Mouse (Mus musculus): ENCODE results near the gene Plcb3. TPM values are rescaled to one million over a fixed set of nuclear protein-coding genes. Genes with fewer than 3 reads are reported as not detected.

Gene Plcb3
- 12.8 TPM for polyA plus RNA-seq (2017; shearing (Covaris generic))

DNA sequence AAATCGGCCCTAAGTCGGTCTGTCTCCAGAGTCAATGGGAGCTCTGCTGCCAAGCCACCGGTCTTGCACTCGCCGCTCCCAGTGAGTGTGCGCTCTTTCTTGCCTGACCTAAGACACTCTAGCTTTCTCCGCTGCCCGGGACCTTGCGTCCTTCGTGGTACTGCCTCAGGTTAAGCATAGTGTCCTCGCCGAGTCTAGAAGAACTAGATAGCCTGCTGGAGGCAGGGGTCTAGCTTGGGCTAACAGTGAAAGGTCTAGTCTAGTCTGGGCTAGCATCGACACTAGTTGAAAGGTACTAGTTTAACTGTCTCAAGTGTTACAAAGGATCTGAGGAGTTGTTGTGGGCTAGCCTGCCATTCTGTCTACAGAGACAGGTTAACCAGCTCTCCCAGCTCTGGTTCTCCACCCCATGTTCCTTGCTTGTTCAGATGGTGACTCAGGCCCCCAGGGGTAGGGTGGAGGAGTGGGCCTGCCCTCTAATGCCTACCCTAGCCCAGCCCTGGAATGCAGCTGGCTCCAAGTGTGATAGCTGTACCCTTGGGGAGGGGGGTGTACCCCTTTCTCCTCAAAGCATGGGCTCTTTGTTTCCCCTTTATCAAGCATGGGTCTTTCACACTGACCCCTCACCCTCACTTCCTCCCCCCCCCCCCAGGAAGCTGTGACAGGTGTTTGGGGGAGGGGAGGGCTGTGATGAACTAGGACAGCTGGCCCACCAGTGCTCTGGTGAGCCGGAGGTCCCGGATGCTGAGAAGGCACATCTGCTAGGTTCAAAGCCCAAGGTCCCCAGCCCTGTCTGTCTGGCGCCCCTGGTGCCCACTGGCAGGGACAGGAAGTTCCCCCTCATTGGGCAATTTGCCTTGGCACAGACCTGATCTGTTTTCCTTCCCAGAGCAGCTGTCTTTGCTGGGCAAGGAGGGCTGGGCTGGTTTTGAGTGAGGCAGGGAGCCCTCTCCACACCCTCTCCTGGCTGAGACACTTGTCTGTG, at the start of gene Plcb3:
Gene Plcb3, minus strand, starts transcription at position 934 of the 985 bp plus-strand sequence.

DNA sequence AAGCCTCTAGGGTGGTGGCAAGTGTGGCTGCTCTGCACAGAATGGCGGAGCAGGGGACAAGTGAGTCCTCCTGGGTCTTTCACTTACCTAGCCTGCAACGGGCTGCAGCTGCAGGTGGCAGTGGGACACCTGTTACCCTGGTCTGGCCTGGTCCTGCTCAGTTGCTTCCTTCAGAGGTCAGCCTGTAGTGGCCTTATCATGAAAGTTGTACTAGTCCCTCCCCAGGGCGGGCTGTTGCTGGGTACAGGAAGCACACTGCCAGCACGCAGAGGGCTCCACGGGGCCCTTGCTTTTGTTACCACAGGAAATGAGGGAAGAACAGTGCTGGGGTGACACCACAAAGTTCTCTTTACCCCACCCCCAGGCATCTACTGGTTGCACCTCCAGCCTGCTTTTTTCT, 42.9 kb upstream of the Plcb3 start, which contains the start of gene Fermt3:
Gene Fermt3, minus strand, starts transcription at position 279 of the 400 bp plus-strand sequence.

DNA sequence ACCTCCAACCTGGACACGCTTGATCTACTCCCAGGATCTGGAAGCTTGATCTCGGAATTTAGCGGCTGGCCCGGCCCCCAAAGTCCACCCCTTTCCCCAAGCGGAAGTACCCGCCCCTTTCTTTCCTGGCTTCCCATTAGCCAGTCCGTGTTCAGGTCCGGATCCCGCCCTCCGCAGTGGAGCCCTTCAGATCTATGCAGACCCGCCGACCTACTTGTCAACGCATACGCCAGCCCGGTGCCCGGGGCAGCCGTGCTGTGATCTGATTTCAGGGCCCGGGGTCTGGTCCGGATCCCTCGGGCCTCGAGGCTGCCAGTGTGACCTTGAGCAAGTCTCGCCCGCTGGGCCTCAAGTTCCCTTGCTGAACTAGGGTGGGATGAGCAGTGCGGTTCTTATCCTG, 19.7 kb upstream of the Plcb3 start, which contains the start of the genes Nudt22 and Trpt1:
Gene Nudt22, minus strand, starts transcription at position 112 of the 400 bp plus-strand sequence.
Gene Trpt1, plus strand, starts transcription at position 126 of the 400 bp plus-strand sequence.

DNA sequence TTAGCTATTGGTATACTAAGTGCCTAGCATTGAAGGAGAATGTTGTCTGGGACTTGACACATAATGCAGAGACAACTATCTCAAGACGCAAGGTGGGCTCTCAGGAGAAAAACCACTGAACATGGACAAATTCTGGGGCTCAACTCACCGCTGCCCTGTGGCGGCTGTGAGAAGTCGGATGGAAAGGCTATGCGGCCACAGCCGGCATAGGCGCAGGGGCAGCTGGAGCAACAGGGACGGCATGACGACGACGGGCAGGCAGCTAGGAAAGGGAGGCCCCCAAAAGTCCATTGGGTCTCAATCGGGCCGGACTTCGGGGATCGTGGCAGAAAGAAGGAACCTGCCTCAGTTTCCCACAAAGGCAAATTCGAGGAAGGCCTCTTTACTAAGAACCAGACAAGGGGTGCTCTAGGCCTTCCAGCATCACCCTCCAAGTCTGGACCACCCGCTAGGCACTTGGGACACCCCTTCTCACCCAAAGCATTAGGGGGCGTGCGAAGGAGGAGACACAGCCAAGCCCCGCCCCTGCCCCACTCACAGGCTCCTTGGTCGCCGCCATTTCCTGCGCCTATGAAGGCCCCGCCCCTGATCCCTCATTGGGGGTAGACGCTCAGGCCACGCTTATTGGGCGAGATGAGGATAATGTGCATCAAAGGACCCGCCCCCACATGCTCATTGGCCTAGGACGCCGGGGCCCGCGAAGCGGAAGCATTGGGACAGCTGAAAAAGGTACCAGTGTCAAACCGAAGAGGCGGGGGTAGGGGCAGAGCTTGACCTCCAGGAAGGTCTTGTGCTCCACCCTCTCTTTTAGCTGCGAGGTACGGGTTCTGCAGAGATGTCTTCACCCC, 16.0 kb upstream of the Plcb3 start, which contains the start of gene Dnajc4:
Gene Dnajc4, minus strand, starts transcription at position 562 of the 848 bp plus-strand sequence.

DNA sequence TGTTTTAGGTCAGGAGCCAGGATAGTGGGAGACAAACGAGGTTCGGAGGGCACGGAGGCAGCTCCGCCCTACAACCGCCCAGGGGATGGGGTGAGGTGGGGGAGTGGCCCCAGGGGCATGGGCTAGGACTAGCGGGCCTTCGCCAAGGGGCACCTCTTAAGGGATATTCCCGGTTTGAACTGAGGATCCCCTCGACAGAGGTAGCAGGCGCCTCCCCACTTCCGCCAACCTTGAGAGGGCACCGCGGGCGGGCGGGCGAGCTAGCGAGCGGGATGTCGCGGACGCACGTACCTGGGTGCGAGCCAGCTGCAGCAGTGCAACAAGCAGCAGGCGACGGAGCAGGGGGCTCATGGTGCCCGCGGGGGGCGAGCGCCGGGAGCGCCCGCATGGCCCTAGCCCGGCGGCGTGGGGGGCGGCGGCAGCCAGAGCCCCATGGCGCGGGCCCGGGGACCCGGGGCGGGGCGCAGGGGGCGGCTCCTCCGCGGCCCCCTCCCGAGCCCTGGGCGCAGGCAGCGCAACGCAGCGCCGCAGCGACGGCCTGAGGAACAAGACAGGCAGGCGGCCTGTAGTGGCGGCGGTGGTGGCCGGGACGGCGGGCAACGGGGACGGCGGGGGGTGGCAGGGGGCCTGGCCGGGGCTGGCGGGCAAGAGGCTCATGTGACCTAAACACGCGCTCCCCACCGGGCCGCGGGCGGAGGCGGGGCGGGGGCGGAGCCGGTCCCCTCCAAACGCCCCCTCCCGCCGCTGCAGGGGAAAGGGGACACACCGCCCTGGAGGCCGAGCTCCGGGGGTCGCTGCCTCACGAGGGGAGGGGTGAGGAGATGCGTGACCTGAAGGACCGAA, 11.0 kb upstream of the Plcb3 start, which contains the start of gene Vegfb:
Gene Vegfb, minus strand, starts transcription at position 591 of the 843 bp plus-strand sequence.

DNA sequence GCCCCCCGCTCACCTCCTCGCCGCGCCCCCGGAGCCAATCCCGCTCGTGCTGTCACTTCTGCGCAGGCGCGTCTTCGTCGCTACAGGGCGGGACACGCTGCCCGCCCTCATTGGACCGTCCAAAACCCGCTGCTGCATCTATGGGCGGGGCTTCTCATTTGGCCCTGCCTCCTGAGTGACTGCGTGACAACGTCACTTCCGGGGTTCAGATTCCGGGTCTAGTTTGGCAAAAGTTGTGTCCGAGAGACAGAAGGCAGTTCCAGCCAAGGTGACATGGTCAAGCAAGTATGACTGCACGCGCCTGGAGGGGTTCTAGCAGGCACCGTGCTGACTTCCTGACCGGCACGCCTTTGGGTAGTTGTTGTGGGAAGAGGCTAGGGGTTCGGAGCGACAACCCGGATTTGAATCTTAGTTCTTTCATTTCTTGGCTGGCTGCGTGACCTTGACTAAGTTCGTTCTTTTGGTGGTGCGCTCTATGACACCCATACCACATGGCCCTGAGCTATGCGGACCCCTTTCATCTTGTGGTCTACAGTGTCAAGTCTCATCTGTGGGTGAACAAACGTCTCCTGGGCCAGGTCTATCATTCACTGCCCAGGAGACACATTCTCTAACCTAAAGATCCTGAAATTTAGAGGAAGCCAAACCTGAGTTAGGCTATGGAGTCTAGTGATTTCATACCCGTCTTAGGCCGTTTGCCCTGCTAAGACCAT, 4.3 kb upstream of the Plcb3 start, which contains the start of gene Fkbp2:
Gene Fkbp2, minus strand, starts transcription at position 121 of the 713 bp plus-strand sequence.

DNA sequence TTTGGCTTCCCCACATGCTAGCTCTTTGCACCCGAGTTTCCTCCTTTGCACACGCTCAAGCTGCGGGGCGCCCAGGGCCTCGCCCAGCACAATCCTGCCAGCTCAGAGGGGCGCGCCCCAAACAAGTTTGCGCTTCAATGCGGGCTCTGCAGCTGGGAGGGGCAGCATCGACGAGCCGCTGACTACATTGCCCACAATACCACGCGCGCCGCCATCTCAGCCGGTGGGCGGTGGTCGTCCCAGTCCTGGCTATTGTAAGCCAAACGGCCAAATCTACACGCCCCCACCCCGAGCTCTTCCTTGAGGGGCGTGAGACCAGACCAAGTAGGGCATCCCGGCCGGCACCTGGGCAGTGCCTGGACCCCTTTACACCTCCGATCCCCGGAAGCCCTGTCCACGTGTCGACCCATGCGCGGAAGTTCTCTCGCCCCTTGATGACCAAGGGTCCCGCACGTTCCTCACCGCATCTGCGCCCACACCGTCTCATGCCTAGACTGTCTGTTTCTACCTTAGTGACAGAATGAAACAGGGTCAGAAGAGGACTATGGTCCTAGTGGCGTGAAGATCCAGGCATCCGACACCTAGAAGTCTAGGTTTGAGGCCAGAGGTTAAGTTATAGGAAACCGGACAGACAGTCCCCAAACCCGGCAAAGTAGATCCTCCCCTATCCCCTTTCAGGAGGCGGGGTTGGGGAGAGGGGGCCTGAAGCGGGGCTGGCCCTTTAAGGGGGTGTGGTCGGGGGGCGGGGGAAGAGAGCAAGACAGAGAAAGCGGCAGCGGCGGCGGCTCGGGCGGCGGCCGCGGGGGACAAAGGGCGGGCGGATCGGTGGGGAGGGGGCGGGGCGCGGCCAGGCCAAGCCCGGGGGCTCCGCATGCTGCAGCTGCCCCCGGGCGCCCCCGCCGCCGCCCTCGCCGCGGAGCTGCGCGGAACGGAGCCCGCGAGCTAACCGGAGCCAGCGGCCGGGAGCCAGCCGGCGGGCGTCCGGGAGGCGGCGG, 1.8 kb downstream of the Plcb3 start, which contains the start of gene Ppp1r14b:
Gene Ppp1r14b, plus strand, starts transcription at position 758 of the 995 bp plus-strand sequence.

DNA sequence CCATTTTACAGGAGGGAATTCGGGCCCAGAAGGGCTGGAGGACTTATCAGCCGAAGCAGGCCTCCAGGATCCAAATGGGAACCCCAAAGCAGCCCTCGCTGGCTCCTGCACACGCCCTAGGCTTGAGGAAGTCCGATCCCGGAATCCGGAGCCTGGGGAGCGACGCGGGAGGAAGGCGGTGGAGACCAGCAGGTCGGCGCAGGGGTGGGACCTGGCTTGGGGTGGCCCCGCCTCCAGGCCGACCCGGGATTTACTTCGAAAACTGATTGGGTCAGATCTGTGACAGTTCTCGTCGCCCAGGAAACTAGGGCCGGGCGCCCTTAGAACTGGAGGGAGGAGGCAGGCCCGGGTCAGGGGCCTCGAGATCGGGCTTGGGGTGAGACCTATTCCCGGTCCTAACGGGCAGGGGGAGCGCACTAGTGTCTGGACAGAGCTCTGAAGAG, 34.0 kb downstream of the Plcb3 start, which contains the start of gene Gpr137:
Gene Gpr137, minus strand, starts transcription at position 232 of the 443 bp plus-strand sequence.

DNA sequence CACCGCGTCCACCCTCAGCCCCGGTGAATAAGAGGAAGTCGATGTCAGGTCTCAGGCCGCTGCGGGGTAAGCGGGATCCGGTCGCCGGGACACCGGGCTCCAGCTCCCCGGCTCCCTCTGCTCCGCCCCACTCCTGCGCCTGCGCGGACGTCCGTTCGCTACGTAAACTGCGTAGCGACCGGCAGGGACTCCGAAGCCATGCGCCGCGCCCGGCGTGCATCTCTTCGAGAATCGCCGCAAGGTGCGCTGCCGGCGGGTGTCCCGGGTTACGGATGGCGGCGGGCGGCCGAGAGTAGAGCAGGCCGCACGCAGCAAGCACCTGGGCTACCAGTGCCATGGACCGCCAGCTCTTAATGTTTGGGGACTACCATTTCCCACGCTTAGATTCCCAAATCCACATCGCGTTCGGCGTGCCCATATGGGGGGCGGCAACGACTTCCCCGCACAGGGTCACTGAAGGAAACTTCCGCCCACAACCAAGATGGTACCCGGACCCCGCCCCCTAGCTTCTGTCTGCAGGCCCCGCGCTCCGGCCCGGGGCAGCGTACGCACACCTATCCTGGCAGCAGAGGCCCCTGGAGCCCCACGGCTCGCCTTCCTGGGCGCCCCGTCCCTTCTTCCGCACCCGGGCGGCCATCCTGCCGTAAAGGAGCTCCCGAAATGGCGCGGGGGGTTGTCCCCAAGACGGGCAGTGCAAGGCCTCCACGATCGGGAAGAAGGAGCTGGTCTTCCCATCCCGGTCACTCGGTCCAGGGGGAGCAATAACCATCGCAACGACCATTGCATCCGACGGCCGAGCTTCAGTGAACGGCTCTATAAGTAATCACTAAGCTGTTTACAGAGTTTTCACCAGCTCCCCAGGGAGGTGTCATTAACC, 34.7 kb downstream of the Plcb3 start, which contains the start of gene Bad:
Gene Bad, plus strand, starts transcription at position 490 of the 877 bp plus-strand sequence.

DNA sequence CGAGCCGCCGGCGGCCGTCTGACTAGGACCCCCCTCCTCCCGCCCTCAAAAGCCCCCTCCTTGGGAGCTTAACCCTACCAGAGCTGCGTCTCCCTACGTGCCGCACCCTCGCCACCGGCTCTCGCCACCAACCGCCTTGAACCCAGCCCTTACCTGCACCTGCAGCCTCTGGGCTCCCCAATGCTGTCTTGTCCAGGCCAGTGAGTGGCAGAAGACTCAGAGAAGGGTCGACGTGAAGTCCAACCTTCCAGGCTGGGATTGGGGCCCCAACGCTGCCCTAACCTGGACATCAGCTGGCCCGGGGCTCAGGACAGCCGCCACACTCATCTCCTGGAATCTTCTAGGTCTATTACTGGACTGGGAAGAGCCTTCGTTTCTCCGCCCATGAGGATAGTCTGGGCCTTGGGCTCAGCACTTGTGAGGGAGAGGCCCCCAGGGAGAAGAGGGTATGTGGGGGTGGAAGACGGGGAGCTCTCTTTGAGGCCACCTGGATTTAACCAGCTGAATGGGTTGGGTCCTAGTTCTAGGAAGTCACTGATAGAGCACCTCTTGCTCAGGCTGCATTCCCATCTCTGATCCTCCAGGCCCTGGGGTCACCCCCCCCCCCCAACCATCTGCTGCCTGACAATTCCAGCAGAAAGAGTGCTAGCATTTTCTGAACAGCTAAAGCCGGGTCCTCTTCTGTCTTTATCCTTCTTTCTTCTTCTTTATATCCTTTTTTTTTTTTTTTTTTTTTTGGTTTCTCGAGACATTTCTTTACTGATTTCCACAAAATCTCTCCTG, 41.9 kb downstream of the Plcb3 start, which contains the start of gene Kcnk4:
Gene Kcnk4, minus strand, starts transcription at position 321 of the 783 bp plus-strand sequence.

DNA sequence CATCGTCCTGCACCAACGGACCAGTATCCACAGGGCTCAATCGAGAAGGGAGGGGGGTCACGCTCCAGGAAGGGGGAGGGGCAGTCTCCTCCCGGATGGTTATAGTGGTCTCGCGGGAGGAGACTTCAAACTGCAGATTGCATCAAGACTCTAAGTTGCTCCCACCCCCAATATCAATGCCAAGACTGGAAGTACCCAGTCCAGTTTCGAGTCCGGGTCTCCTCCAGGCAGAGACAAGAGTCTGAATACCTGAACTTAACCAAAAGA, 51.0 kb downstream of the Plcb3 start, which contains the start of gene Catsperz:
Gene Catsperz, minus strand, starts transcription at position 74 of the 267 bp plus-strand sequence.

DNA sequence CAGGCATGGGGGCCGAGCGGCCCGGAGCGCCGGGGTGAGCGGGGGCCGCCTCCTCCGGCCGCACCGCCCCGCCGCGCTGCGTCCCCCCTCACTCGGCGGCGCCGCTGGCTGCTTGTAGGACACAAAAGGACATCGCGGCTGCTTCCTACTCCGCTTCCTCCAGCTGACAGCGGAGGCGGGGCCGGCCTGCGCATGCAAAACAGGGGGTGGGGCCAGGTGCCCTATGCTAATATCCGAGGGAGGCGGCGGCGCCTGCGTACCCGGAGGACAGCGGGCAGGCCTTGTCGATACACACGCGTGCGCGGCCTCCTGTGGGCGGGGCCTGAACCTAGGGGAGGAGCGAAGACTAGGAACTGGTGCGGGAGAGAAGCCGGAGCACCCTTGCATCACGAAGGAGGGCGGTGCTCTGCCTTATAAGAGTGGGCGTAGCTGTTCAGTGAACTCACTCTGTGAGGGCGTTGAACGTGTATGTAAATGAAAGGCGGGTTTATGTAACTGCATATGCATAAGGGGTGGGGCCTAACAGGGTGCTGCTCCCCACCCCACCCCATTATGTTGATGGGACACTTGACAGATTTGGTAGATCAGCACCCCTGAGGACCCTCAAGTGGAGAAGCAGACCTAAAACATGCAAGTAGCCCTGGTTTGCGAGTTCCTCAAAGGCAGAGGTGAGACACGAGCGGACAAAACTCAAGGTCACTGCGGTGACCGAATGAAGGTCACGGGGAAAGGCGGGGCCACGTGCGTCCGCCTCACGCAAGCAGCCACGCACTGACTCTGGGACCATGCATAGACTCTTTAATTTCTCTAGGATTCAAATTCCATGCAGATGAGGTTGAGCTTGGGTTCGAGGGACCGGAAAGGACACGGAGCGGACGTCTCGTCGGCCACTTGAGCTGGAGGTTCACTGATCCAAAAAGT, 54.4 kb downstream of the Plcb3 start, which contains the start of gene Esrra:
Gene Esrra, minus strand, starts transcription at position 167 of the 921 bp plus-strand sequence.

DNA sequence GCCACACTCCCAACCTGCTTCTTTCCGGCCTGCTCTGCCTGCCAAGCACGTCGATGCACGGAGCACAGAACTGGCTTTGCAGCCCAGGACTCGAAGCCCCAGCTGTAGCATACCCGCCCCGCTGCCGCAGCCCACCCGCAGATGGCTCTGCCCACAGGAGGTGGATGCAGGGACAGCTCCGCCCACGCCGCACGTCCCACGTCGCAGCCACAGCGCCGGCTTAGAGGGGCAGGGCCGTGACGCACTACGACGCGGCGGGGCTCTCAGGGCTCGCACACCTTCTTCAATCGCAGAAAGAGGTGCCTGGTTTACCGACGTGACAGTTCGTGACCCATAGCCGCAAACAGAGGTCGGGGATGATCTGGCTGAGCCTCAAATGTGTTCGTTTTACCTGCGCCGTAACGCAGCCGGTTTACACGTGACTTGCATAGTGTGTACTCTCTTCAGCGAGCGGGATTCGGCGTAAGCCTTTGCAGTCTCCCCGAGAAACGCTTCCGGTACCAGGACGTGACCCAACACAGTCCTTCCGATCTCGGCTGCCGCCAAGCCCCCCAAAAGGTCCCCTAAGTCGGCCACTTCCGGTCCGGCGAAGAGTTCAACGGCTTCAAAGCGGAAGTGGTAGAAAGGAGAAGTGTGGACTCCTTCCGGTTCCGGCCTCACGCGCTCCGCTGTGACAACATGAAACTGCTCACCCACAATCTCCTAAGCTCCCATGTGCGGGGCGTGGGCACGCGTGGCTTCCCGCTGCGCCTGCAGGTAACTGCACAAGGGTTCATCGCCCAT, 66.6 kb downstream of the Plcb3 start, which contains the start of the genes Trmt112 and Prdx5:
Gene Trmt112, plus strand, starts transcription at position 192 of the 783 bp plus-strand sequence.
Gene Prdx5, minus strand, starts transcription at position 600 of the 783 bp plus-strand sequence.

